Mouse (Mus musculus): ENCODE results near the gene Osbpl5.
"Not testable (repeated sequence)": the region's sequence is repeated elsewhere in the genome, so short reads cannot be mapped to it uniquely, and the experiment has no call there.

Gene Osbpl5

GRCm38 (mm10) chr7:143660797-143661196, 96.0 kb downstream of the Osbpl5 start:
- in situ Hi-C loops (cut with MseI, MboI): no loop called here

DNA sequence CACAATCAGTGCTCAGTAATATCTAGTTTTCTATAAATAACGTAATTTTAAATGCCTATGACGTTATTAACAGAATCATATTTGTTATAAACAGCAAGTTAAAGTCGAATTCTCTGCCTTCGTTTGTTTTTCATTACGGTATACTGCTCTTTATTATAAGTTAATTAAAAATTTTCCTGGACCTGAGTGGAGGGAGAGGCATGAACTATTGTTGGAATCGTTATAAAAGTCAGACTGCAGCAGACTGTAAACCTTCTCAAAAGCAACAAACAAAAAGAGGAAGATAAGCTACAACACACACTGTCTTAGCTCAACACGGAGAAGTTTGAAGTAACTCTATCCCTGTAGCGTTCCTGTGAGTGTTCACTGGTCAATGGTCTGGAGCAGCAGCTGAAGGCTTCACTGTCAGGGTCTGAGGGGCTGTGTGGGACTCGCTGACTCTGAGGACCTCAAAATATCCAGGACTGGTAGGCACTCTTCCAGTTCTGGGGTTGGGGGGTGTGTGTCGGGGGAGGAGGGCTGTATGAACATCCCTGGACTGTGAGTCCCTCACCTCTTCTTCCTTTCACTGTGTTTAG, 106.9 kb downstream of the Osbpl5 start:
- in situ Hi-C loops (cut with MseI, MboI): not testable (repeated sequence)

- in situ Hi-C loops (cut with MseI, MboI): no loop called here
Observed at GRCm38 (mm10) chr7:143649034-143649768, 107.6 kb downstream of the Osbpl5 start, which contains the start of gene Tnfrsf22. TSS of gene Tnfrsf22 (minus strand) at chr7:143649661.

GRCm38 (mm10) chr7:143643949-143644348, 112.8 kb downstream of the Osbpl5 start:
- in situ Hi-C loops (cut with MseI, MboI): not testable (repeated sequence)

All from mouse trophoblast stem cell (cell line).